Mouse (Mus musculus): ENCODE data around the gene Stxbp3.

Gene Stxbp3

DNA sequence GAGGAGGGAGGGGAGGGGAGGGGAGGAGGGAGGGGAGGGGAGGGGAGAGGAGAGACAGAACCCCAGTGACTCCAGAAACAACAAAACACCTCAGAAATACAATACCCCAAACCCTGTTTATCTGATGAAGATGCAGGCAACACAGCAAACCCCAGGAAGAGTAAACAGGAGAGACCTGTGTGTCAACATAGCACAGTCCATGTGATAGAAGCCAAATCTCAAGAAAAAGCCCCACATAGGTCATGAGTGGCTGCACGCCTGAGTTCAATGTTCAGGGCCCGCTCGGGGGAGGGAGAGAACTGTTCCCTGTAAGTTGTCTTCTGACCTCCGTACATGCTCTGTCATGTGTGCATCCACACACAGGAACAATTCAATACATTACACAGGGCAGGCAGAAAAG is 43.9 kb downstream of the Stxbp3 start:
- DNase-seq (ENCODE audit: low read depth, low spot score), result no peak

DNA sequence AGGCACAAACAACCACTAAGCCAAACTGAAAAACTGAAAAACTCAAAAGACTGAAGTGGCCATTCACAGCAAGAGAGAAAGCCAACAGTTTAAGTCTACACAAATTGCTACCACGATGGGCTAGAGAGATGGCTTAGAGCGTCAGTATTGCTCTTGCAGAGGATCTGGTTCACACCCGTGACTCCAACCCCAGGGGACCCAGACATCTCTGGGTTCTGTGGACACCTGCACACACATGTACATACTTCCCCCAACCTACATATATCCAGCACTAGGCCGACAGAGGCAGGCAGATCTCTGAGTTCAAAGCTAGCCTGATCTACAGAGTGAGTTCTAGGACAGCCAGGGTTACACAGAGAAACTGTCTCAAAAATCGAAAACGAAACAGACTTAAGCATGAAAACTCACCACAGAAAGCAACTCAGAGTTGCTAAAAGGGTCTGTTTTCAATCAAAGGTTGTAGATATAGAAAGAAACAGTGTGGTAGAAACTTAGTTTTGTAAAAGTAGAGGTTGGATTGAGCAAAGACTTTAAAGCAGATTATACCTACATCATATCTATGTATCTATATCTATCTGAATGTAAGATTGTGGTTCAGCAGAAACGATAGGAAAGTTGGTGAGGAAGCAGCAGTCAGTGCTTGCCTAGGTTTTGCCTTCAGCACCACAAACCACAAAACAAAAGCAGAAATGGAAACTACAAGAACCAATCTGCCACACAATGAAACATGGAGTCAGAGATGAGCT is 44.6 kb downstream of the Stxbp3 start:
- no peak for DNase-seq (ENCODE audit: low read depth, low spot score)

DNA sequence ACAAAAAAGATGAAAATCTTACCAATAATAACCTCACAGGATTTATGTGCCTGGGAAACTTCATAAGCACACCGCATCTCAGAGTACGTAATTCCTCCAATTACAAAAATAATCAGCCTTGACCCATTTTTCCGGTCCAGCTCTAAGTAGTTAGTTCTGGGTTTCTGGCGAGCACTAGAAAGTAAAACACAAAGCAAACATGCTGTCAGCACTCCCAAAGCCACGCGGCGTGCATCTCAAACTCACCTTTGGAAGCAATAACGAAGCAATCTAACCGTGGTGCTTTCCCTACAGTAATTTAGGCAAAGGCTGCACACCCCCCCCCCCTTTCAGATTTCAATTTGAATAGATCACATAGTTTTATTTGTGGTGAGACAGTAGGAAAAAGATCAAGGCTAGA is 45.5 kb downstream of the Stxbp3 start:
- DNase-seq (ENCODE audit: low read depth, low spot score), result no peak

DNA sequence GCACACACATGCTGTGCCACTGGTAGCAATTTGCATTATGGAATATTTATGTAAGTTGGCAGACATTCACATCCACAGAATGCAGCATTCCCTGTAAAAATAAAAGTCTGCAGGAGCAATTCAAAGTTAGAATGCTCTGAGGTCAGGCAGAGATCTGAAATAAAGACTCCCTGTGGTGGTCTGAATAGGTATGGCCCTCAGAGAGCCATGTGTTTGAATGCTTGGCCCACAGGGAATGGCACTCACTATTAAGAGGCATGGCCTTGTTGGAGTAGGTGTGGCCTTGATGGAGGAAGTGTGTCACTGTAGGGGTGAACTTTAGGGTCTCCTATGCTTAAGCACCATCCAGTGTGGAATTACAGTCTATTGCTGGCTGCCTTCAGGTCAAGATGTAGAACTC is 47.9 kb downstream of the Stxbp3 start:
- no peak for DNase-seq (ENCODE audit: low read depth, low spot score)

DNA sequence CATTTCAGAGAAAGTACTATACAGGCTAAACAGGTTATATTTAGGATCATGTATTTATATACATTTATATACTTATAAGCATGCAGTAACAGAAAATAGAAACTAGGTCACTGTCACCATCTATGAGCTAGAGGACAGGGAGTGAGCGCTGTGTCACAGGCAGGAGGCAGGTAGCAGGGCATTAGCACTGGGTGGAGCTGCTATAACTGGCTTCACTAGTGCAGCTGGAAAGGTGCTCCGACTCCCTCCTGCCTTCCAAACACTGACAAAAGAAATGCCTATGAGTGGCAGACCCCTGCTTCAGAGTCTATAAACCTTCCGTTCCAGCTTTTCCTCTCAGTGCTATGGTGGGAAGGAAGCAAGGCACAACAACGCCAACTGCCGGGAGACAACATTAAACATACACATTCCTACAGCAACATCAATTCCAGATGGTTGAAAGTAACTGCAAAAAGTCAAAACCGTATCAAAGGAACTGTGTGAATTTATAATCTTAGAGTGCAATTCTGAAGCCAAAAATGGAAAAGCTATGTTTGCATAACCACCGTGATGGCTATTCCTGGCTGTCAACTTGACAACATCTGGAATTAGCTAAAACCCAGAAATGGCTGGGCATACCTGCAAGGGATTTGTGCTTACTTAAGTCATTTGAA is 49.1 kb downstream of the Stxbp3 start:
- DNase-seq (ENCODE audit: low read depth, low spot score), result no peak

DNA sequence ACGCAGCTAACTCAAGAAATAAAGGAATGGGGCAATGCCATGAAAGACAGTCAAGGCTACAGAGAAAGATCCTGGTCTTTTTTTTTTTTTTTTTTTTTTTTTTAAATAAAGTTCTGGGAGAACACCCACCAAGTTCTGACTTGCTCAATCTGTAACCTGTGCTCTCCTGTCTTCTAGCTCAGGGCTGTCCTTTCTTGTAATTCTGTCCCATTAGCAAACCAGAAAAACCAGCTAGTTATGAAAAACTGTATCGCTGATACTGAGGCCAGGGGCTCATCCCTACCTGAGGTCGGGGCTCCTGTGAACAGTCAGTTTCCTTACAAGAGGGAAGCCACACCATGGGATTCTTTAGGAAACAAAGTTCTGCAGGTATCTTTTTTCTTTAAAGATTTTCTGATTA is 49.8 kb downstream of the Stxbp3 start:
- no peak for DNase-seq (ENCODE audit: low read depth, low spot score)

DNA sequence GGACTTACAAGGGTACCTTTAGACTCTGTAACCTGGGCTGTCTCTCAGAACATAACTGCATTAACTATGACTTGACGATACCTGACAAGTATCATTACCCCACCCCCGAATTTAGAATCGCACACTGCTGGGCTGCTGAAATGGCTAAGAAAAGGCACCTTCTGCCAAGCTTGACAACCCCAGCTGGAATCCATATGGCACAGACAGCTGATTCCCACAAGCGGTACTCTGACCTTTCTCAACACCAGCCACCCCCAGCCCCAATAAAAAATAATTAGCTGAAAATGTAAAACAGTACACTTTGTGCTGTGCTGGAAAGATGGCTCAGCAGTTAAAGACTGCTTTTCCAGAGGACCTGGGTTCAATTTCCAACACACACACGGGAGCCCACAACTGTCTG is 51.0 kb downstream of the Stxbp3 start:
- no peak for DNase-seq (ENCODE audit: low read depth, low spot score)

DNA sequence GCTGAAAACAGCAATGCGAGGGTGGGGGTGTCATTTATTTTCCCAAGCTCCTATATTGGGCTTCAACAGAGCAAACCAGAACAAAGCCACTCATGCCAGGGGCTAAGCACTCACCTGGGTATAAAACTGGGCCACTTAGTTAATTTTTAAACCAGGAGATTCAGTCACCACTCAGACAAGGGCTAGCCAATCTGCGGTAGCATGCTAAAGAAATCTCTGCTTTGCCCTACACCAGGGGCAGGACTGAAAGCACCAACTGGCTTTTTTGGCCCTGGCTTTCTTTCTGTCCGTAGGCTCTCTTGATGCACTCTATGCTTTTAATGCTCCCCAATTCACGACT is 51.9 kb downstream of the Stxbp3 start:
- DNase-seq (ENCODE audit: low read depth, low spot score), result no peak

DNA sequence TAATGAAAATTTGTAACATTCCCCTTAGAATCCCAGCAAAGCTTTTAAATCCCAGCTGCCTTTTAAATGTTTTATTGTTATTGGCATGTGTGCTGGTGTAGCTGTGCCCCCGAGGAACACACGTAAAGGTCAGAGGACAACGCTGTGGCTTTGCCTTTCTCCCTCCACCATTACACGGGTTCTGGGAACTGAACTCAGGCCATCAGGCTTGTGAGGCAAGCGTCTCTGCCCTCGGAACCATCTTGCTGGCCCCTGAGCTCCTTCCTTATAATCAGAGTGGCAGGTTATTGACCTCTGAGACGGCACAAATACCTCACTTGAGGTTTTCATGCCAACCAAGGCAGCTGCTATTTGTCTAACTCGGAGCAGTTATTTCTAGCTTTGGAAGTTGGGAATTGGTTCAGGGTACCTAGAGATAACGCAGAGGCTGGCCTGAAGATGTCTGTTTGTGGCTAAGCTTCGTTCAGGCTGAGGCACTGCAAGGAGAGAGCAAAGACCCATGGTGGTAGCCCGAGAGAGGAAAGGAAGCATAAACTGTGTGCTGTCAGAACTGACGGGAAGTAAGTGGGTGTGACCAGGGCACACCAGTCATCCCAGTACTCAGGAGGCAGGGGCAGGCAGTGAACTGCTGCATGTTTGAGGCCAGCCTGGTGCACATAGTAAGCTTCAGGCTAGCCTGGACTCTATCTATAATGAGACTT is 52.4 kb downstream of the Stxbp3 start:
- no peak for DNase-seq (ENCODE audit: low read depth, low spot score)

DNA sequence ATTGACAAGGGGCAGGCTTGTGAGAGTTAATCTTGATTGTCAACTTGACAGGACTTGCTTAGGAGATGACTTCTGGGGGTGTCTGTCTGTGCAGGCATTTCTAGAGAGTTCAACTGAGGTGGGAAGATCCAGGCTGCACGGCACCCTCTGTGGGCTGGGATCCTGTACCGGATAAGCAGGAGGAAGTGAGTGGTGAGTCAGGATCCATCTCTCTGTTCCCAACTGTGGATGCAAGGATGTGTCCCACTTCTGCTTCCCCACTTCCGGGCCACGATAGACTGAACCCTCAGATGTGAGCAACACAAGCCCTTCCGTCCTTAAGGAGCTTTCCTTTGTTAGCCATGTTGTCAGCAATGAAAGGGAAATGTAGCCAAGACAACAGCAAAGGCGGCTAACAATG is 53.8 kb downstream of the Stxbp3 start:
- DNase-seq (ENCODE audit: low read depth, low spot score), result no peak

DNA sequence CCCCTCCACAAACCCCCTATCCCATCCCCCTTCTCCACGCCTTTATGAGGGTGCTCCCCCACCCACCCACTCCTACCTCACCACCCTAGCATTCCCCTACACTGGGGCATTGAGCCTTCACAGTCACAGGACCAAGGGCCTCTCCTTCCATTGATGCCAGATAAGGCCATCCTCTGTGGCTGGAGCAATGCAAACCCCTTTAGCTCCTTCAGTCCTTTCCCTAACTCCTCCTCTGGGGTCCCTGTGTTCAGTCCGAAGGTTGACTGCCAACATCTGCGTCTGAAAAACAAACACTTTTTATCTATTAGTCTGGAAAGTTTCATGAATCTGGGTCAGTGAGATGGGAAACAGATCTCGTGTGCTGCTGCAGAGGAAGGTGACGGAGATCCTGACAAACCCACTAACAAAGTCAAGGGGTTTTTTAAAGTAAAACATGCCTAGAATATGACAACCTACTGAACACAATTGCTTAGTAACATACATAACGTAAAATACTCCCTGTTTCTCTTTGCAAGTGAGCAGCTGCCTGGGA is 57.9 kb downstream of the Stxbp3 start:
- no peak for DNase-seq (ENCODE audit: low read depth, low spot score)

DNA sequence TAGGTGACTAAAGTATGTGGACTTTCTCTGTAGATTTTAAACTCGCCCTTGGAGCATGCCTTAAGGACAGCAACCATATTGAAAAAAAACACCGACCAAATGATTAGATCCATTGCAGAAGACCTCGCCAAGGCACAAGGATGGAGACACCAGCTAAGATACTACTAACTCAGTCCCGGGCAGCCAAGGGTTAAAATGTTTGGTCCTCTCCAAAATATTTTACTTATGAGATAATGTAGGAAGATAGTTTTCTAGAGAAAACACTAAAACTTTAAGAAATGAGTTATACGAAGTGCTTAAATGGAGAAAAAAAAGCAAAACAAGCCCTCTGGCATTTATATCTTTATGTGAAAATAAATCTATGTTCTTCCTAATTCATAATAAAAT is 58.4 kb downstream of the Stxbp3 start:
- DNase-seq (ENCODE audit: low read depth, low spot score), result no peak

DNA sequence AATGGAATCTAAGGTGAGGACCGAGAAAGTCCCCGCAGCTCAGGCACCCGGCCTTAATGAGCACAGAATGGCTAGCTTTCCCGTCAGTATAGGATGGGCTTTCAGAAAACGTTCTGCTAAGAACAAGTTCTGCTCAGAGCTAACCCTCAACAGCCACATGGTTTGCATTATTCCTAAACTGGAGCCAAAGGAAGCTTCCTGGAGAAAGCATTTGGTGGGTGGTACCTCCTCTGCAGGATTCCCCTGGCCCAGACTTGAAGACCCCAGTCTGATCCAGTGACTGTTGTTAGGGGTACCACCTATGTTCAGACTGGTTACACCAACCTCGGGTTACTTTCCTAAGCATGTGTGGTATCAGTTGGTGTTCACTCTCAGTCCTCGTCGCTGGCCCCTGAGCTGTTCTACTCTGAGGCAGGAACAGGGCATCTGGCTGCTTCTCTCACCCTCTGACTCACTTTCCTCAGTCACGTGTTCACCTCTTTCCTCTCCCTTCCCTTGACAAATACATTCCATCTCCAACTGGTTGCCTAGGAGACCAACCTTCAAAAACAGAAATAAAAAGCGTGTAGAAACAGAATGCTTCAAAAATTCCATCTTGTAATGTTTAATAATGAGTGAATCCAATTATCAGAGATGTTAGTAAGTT is 59.0 kb downstream of the Stxbp3 start:
- no peak for DNase-seq (ENCODE audit: low read depth, low spot score)

DNA sequence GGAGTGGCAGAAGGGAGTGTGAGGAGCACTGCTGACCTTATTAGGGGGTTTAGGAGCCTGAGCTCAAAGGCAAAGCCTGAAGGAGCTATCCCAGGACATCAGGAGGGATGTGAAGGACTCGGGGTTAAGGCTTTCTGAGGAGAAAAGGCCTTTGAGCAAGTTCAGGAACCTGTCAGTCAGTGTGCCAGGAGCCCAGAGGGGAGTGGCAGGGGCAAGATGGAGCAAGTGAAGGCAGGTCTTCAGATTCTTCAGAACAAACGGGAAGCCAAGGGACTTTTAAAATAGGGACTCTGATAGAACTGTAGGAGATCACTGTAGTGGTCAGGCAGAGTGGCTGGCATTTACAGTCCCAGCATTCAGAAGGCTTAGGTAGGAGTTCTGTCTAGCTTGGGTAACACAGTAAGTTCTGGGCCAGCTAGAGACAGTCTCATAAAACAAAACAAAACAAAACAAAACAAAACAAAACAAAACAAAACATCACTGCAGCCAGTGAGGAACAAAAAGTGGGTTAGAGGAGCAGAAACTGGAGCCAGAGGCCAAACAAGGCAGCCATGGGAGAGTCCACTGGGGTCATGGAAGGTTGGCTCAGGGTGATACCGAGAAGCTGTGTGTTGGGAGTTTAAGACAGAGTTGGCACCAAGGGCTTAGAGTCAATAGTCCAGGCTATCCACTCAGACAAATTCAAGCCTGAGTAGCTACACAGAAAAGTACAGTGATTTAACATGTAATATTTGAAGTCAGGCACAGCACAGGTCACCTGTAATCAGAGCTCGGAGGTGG is 61.4 kb downstream of the Stxbp3 start:
- DNase-seq (ENCODE audit: low read depth, low spot score), result no peak

DNA sequence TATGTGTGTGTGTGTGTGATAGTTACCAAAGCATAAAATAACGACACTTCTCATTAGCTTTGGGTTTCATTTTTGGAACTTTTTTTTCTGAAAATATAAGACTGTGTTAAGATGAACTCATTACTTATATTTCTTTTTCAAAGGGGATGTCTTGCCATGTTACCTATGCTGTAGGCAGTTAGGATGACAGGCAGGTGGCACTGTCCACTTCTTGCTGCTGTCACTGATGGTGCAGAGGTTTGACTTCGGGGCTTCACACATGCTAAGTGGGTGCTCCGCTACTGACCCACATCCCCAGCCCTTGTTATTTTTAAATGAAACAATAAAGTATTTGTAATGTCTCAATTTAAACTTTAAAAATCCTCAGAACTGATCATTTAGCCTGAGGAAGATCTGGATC is 67.5 kb downstream of the Stxbp3 start:
- DNase-seq (ENCODE audit: low read depth, low spot score), result no peak

DNA sequence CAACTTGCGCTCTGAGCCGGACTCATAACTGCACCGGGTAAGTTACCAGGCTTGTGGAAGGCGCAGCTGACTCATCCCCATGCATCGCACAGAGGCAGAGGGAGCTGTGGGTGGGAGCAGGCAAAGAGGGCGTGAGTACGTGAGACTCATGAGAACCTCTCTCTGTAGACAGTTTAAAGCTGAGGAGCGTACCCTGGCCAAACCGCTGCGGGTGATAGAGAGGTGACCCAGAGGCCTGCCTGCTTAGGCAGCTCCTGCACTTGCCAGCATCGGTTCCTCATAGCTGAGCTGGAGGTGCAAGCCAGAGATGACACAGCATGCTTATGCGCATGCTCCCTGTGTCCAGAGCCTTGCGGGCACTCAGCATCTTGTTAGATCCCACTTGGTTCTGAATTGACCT is 68.1 kb downstream of the Stxbp3 start:
- DNase-seq (ENCODE audit: low read depth, low spot score), result peak; percentile 11

DNA sequence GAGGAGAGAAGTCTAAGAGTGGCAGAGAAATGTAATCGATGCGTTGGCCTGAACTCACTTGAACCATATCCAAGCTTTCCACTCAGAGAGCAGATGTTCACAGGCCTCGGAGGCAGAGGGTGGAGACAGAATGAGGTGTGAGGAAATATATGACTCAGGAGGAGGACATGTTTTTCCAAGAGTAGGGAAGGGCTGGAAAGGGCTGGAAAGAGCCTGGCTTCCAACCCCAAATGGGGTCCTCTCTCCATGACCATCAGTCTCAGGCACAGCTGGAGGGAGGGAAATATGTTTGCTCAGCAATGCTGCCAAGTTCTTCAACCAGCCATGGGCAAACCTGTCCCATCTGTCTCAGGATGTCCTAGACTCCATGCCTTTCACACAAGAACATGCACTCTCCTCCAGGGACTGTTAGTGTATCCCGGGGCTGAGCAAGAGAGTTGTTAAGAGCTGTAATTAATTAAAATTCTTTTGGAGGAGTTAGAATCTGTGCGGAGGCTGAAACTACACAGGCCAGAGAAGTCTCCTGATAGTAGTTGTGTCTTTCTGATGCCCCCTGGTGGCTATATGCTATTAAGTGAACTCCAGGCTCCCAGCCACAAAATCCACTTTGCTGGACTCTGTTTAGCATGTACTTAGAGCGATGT is 69.5 kb downstream of the Stxbp3 start:
- DNase-seq (ENCODE audit: low read depth, low spot score), result peak; percentile 14

DNA sequence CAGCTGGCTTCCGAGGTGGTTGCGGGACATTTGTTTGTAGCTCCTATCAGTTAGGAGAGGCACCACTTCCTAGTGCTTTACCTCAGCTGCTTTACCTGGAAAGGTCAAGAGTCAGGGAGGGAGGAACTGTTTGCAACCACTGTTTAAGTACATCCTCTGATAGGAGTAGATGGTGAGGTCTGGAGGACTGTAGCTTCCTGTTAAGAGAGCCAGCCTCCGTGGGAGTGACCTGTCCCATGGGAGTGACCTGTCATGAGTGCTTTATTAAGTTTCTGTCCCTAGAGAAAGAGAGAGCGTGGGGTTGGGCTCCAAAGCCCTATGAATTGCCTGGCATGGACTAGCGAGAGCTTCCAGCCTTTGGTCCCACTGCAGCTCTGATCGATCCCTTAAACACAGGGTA is 70.8 kb downstream of the Stxbp3 start:
- DNase-seq (ENCODE audit: low read depth, low spot score), result no peak

DNA sequence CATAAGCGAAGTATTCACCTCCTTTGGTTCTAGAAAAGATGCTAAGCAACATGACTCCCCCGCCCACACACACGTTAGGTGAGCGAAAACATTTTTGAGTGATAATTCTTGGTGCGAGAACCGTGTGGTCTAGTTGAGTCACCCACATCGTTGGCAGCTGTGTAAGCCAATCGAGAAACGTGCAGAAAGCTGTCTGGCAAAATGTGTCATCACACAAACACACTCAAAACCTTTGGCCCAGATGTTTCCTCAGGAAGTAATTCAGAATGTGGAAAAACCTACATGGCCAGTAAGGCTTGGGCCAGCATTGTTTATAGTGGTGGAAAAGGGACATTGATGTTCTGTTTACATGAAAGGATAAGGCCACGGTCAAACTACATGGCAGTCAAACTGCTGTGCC is 72.9 kb downstream of the Stxbp3 start:
- no peak for DNase-seq (ENCODE audit: low read depth, low spot score)

DNA sequence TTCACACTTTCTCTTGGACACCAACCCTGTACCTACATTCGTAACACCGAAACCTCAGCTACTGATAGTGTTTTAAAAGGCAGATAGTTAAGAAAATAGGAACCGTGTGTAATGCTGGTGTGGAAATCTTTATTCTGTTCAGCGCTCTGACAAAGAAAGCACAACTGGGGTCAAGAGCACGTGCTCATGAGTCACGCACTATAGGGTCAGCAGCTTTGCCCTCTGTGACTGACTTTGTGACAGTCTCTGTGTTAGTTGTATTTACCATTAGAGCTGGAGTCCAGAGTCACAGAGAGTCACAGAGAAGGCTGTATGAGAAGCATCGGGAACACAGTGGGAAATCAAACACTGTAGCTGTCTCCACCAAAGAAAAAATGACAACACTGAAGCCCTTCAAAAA is 73.4 kb downstream of the Stxbp3 start:
- DNase-seq (ENCODE audit: low read depth, low spot score), result no peak

DNA sequence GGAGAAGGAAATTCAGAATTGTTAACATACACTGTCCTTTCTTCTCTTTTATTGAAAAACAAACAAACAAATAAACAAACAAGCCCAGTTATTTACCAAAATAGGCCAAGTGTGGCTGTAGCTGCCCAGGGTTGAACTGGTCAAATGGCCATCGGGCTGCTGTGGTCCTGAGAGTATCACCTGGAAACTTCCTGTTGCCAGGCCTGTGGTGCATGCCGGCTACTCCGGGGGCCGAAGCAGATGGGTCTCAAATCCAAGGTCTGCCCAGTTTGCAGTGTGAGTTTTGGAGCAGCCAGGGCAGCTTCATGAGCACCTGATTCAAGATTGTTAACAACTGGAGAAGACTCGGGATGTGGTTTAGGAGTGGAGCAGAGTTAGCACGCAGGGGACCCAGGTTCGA is 74.8 kb downstream of the Stxbp3 start:
- DNase-seq (ENCODE audit: low read depth, low spot score), result no peak
